Mouse (Mus musculus) right cerebral cortex, postnatal 10 days (tissue): ENCODE measurements around the gene Prkce.

Experiments used
- DNase-seq, 2 experiments: peaks; one replicate each; pipeline ENCODE4 v3.0.0; 2021; ENCODE audit warnings: low spot score in 2 of 2

The Prkce gene

GRCm38 (mm10) chr17:86225488-86226186 lies 58.1 kb downstream of the Prkce start:
- DNase-seq: no peak

GRCm38 (mm10) chr17:86226198-86226597 lies 58.6 kb downstream of the Prkce start:
- no peak for DNase-seq

GRCm38 (mm10) chr17:86226635-86227034 lies 59.0 kb downstream of the Prkce start:
- no peak for DNase-seq

- no peak for DNase-seq
Observed at GRCm38 (mm10) chr17:86227389-86227788, 59.8 kb downstream of the Prkce start.

GRCm38 (mm10) chr17:86228850-86229249 lies 61.3 kb downstream of the Prkce start:
- peak; percentile 71 to 72 for DNase-seq

- DNase-seq: no peak
Observed at GRCm38 (mm10) chr17:86230141-86230633, 62.6 kb downstream of the Prkce start.

GRCm38 (mm10) chr17:86231741-86232179 lies 64.2 kb downstream of the Prkce start:
- DNase-seq: no peak

- DNase-seq: no peak
Observed at GRCm38 (mm10) chr17:86232248-86232647, 64.7 kb downstream of the Prkce start.

- DNase-seq: no peak
Observed at GRCm38 (mm10) chr17:86234587-86235150, 67.1 kb downstream of the Prkce start.

- DNase-seq: peak; percentile 68 to 74
Observed at GRCm38 (mm10) chr17:86236026-86236712, 68.6 kb downstream of the Prkce start.

- peak in 1 of 2 experiments; percentile 64 for DNase-seq
Observed at GRCm38 (mm10) chr17:86236861-86237763, 69.5 kb downstream of the Prkce start.

GRCm38 (mm10) chr17:86242291-86242690 lies 74.7 kb downstream of the Prkce start:
- no peak for DNase-seq

- no peak for DNase-seq
Observed at GRCm38 (mm10) chr17:86243109-86243527, 75.5 kb downstream of the Prkce start.

GRCm38 (mm10) chr17:86244397-86244796 lies 76.8 kb downstream of the Prkce start:
- no peak for DNase-seq

GRCm38 (mm10) chr17:86248832-86249231 lies 81.2 kb downstream of the Prkce start:
- DNase-seq: no peak

GRCm38 (mm10) chr17:86249499-86250405 lies 82.2 kb downstream of the Prkce start:
- DNase-seq: peak; percentile 91 to 95

GRCm38 (mm10) chr17:86250406-86250905 lies 82.9 kb downstream of the Prkce start:
- DNase-seq: no peak

- DNase-seq: no peak
Observed at GRCm38 (mm10) chr17:86253884-86254283, 86.3 kb downstream of the Prkce start.

GRCm38 (mm10) chr17:86254285-86254684 lies 86.7 kb downstream of the Prkce start:
- DNase-seq: peak; percentile 92 to 94

- DNase-seq: no peak
Observed at GRCm38 (mm10) chr17:86254978-86255377, 87.4 kb downstream of the Prkce start.
